Mouse (Mus musculus): ENCODE measurements around the gene Wbp1l. TPM values are rescaled to one million over a fixed set of nuclear protein-coding genes. Genes with fewer than 3 reads are reported as not detected.
A peak's percentile ranks its signal among the peaks of the same experiment; 100 is the strongest.

Gene Wbp1l
- total RNA-seq, 2 experiments from 2014 or later = 34.2 to 38.3 TPM

DNA sequence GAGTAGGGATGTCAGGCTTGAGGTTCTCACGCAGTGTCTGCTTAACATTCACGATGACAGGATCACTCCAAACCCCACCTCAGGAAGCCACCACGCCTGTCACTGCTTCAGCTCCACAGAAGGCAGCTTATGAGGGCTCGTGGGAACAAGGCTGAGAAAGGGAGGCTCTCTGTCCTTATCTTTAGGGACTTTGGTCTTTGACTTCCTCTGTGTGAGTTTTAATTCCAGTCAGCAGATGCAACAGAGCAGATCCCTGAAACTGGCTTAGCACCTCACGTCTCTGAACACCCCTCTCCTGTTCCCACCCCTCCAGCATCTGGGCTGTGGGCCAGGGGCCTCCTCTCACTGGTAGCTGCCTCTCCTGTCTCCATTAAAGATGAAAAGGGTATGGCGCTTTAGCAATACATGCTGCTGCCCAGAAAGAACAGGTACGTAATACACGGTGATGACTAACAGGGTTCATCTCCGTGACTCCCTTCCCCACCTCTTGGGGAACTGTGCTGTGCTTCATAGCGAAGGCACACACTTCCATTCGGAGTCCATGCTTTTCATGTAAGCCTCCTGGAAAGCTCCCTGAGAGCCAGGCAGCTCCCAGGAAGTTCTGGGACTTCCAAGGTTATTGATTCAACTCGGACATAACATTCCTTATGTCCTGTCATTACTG lies 81.0 kb downstream of the Wbp1l start:
- no peak for DNase-seq (ENCODE audit: low spot score in 2 of 2)

DNA sequence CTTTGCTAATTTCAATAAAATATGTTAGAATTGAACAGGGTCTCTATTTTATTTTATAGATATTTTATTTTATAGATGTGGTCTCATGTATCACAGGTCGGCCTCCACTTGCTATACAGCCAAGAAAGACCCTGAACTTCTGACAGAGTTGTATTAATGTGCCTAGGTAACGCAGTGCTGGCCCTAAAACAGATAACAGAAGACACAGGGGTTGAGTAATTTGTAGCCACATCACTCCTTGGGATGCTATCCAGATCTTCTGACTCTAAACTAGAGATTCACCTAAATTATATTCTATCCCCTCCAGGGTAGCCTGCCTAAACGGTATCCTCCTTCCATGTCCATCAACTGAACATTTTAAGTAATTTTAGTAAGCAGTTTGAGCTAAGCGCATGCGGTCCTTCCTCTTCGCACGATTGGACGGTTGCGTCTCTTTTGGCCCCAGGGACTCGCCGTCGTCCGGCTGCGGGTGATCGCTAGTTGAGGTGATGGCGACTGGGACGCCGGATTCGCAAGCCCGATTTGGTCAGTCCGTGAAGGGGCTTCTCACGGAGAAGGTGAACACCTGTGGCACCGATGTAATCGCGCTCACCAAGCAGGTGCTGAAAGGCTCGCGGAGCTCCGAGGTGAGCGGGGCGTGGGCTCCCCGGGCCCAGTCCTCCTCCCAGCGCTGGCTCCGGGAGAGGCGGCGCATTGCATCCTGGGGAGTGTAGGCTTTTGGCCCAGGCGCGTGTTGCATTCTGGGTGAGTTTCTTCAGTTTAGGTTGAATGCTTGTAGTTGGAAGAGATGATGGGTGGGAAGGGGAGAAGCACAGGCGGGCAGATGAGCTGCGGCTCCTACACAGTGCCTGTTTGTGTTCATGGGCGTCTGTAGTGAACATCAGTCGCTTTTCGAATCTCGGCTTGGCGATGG lies 90.8 kb downstream of the Wbp1l start, which contains the start of gene Borcs7:
TSS of gene Borcs7 (plus strand) at position 447 of the 913 bp plus-strand sequence.
- intact Hi-C loops (cut with DNase I) = no loop called here
- DNase-seq (ENCODE audit: low spot score in 2 of 2) = peak; percentile 95 to 96

More for the DNA sequence above, 81.0 kb downstream of the Wbp1l start:
- intact Hi-C loops (cut with DNase I) = no loop called here

DNA sequence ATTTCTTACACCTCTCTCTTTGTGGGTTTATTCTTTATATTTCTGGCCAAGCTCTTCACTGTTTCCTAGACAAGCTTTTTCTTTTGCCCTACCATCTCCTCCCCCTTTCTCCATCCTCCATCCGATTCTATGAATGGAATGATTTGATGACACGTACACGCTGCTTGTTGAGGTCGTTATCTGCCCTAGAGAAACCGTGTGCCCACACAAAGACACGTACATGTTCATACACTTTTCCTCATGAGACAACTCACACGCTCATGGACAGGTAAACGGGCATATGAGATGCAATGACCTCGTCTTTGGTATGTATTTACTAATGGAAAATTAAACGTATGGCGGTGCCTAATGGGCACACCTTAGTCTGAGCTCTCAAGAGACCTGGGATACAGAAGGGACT lies 91.5 kb downstream of the Wbp1l start:
- intact Hi-C loops (cut with DNase I) = no loop called here
- DNase-seq (ENCODE audit: low spot score in 2 of 2) = no peak

DNA sequence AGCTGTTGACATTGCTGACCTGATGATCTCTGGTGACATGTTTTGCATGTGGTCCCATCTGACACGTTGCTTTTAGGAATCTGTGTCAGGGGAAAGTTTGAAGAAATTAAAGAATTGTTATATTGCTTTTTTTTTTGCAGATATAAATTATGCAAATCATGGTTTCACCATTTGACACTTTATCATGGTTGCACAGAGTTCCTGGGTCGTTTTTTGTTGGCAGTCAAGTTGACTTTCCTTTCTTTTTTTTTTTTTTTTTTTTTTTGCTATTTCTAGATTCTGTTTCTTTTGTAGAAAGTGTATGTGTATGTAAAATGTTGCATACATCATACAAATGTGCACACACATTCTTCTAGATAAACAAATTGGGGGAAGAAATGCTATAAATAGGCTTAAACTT lies 92.2 kb downstream of the Wbp1l start:
- DNase-seq (ENCODE audit: low spot score in 2 of 2) = no peak
- intact Hi-C loops (cut with DNase I) = no loop called here

DNA sequence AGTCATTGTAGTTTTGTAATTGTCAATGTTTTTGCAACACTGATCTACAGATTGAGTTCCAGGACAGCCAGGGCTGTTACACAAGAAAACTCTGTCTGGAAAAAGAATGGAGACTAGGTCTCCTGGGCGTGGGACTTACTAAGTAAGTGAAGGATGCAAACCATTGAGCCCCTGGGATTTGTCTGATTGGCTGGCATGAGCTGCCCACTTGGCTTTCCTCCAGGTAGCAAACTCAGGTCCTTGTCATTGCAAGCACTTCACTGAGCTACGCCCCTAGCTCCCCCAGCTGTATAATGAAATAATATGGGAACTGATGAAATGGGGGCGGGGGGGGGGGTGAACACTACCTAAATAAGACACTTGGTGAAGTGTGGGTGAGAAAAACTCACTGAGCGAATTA lies 94.3 kb downstream of the Wbp1l start:
- no peak for DNase-seq (ENCODE audit: low spot score in 2 of 2)
- intact Hi-C loops (cut with DNase I) = no loop called here

DNA sequence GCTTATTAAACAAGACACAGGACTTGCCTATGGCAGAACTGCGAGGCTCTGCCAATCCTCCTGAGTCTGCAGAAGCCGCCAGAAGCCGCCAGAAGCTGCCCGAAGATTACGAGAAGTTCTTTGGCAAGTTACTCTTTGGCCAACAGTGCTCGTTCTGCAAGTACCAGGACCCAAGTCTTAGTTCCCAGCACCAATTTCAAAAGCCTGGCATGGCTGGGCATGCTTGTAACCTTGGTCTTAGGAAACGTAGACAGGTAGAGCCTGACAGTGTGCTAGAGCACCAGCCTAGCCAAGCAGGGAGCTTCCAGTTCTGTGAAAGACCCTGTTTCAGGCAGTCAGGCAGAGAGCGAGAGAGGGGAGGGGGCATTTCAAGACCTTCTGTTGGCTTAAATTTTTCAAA lies 97.6 kb downstream of the Wbp1l start:
- DNase-seq (ENCODE audit: low spot score in 2 of 2) = no peak
- intact Hi-C loops (cut with DNase I) = no loop called here

DNA sequence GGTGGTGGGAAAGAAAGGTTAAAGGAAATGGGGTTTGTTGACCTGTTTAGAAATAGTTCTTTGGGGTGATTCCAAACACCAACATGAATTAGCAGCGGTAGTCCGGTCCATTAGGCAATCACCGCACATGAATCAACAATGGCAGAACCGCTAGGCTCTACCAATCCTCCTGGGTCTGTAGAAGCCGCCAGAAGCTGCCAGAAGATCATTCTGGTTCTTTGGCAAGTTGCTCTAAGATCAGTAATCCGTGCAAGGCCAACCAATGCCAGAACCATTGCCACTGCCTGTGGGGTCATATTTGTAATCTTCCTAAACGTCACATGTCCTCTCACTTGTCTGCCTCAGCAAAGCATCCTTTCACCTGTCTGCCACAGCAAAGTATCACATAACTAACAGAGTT lies 98.1 kb downstream of the Wbp1l start:
- no peak for DNase-seq (ENCODE audit: low spot score in 2 of 2)
- intact Hi-C loops (cut with DNase I) = no loop called here

DNA sequence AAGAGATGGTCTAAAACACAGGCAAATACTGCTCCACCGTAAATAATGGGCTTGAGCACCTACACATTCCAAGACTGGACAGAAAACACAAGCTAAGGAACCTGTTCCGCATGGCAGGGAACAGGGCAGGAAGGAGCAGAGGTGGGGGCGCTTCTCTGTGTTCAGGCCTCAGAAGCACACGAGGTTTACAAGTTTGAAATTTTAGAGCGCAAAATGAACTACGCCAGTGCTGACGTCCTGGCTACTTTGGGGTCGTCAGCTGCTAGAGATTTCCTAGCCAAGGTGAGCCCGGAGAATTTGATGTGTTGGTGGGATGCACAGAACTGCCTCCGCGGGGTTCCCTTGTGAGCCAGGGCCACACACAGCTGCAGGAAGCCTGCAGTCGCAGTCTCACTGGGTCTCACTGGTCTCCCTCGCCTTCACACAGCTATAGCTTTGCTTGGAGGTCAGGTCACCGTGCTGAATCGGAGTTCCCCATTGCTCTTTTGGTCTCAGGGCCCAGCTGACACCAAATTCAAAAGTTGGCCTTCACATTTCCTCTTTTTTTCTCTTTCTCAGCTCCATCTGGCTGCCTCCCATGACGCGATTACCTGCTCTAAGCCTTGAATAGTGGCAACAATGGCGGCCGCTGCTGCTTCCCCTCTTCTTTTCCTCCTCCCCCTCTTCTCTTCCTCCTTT lies 99.1 kb downstream of the Wbp1l start:
- intact Hi-C loops (cut with DNase I) = no loop called here

DNA sequence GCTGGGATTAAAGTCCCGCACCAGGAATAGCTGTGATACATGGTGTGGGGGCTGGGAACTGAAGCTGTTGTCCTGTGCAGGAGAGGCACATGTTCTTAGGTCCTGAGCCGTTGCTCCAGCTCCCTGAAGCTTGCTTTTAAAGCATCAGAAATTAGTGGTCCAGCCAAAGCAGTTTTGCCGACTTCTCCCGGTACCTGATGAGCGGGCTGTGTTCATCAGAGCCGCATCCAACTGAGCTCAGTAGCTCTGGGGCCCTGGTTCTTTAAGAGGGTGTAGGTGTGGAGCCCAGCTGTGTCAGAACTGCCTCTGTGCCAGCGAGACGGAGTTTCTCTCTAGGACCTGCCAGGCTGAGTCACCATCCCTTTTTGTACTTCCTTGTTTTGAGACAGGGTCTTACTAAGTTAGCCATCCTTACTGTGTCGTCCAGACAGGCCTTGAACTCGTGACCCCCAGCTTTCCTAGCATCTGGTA lies 100.2 kb downstream of the Wbp1l start:
- intact Hi-C loops (cut with DNase I) = no loop called here
- DNase-seq (ENCODE audit: low spot score in 2 of 2) = peak in 1 of 2 experiments; percentile 20

More for the DNA sequence above, 99.1 kb downstream of the Wbp1l start:
- DNase-seq (ENCODE audit: low spot score in 2 of 2) = no peak

DNA sequence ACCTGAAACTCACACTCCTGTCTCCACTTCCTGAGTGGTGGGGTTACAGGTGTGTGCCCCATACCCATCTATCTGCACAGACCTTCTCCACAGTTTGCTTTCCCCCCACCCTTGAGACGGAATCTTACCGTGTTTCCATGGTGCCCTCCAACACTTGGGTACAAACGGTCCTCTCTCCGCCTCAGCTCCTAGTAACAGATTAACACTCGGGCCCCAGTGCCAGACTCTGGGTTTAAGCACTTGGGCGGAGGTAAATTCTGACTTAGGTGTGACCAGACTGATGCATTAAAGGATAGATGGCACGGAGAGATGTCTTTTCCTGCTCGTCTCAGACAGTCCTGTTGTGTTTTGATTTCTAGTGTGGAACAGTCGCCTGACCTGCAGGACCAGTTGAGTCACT lies 102.3 kb downstream of the Wbp1l start:
- no peak for DNase-seq (ENCODE audit: low spot score in 2 of 2)
- intact Hi-C loops (cut with DNase I) = no loop called here

DNA sequence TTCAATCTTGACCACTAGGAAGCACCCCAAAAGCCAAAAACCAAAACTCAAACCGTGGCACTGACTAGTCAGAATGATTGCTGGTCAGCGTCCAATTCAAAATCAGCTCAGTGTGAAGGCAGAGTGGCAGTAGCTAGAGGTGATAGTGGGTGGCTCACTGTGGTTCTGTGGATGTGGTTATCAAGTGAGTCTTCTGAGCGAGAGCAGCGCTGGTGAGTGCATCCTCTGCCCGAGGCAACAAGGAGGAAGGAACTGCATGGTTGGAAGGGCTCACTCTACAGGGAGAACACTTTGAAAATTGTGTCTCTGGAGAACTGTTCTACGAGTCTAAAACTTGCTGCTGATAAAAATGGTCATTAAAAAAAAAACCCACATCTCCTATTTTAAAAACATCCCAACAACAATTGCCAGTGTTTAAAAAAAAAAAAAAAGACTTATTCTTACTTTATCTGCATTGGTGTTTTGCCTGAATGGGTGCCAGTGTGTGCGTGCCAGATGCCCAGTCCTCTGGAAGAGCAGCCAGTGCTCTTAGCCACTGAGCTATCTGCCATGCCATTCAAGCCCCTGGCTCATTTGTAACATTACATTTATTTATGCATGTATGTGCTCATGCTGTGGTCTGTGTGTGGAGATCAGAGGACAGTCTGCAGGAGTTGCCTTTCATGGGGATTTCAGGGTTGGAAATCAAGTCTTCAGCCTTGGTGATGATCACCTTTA lies 107.1 kb downstream of the Wbp1l start:
- intact Hi-C loops (cut with DNase I) = no loop called here
- DNase-seq (ENCODE audit: low spot score in 2 of 2) = no peak

DNA sequence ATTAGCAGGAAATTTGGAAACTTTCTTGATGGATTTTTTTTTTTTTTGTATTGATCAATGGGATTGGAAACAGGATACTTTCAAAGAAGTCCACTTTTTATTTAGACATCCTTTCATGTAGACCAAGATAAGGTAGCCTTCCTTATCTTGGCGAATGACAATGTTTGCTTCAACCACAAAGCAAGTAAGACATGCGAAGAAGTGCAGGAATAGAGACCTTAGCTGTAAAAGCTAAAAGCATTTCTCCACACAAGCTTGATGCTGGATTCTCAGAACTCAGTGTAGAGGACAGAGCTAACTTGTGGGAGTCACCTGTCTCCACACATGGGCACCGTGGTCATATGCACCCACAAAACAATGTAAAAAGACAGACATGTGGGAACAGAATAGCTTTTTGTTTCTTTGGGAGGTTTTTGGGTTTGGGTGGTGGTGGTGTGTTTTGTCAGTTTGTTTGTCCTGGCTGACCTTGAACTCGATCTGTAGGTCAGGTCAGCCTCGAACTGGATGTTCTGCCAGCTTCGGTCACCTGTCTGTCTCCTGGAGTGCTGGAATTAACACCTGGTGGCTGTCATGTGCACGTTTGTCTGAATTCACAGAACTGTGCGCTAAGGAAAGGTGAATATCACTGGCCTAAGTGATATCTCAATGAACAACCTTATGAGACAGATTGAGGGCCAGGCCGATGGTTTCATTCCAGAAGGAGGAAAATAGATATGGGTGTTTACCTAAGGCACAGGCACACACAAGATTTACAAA lies 107.8 kb downstream of the Wbp1l start:
- intact Hi-C loops (cut with DNase I) = no loop called here
- no peak for DNase-seq (ENCODE audit: low spot score in 2 of 2)

Other genes starting within 250 kb of the Wbp1l start
- gene 2310034G01Rik, start 248.8 kb upstream of the Wbp1l start, total RNA-seq (2021) = under 1 TPM; 0.62 to 0.68 TPM
- gene Actr1a, start 203.3 kb upstream of the Wbp1l start, total RNA-seq (2021) = 100 to 1,000 TPM; 175 to 195 TPM
- 10 to 100 TPM; 18.3 to 18.6 TPM for gene Sufu, start 202.2 kb upstream of the Wbp1l start, total RNA-seq (2021)
- 100 to 1,000 TPM; 109 to 114 TPM for gene Trim8, start 97.4 kb upstream of the Wbp1l start, total RNA-seq (2021)
- 100 to 1,000 TPM; 112 to 120 TPM for gene Arl3, start 25.9 kb upstream of the Wbp1l start, total RNA-seq (2021)
- 1 to 10 TPM; 4.3 to 7.1 TPM for gene Sfxn2, start 25.7 kb upstream of the Wbp1l start, total RNA-seq (2021)
- not detected for gene Cyp17a1, start 74.1 kb downstream of the Wbp1l start, total RNA-seq (2021)
- gene Borcs7, start 90.8 kb downstream of the Wbp1l start, total RNA-seq (2021) = 10 to 100 TPM; 24.2 to 24.7 TPM
- 10 to 100 TPM; 24.4 to 25.7 TPM for gene As3mt, start 108.4 kb downstream of the Wbp1l start, total RNA-seq (2021)
- gene Cnnm2, start 162.5 kb downstream of the Wbp1l start, total RNA-seq (2021) = 10 to 100 TPM; 34.8 to 36.4 TPM

All from left cerebral cortex, postnatal 36 days (tissue).